Mouse (Mus musculus) embryonic fibroblast, embryonic 13.5 days (primary cell): ENCODE measurements around the gene Cyfip2. TPM values are rescaled to one million over a fixed set of nuclear protein-coding genes. Genes with fewer than 3 reads are reported as not detected.

ENCODE experiments used
- H3K27ac ChIP-seq: 2 replicates; pipeline ENCODE4 v1.5.1; 2012; ENCODE audit warnings: low read length, control low read depth, inconsistent platforms; ENCODE audit not compliant: insufficient read depth
- H3K4me1 ChIP-seq: 2 replicates; pipeline ENCODE4 v1.6.1; 2011; ENCODE audit warnings: low read length; ENCODE audit not compliant: control insufficient read depth, insufficient read depth
- H3K4me3 ChIP-seq: 2 replicates; pipeline ENCODE4 v1.5.1; 2011; ENCODE audit warnings: mild to moderate bottlenecking, control low read depth, low read length; ENCODE audit not compliant: insufficient read depth
- CTCF ChIP-seq: IDR thresholded peaks from 2 replicates; pipeline ENCODE4 v1.5.1; 2011; ENCODE audit warnings: mild to moderate bottlenecking, control low read depth, low read length, moderate library complexity, borderline replicate concordance; ENCODE audit not compliant: insufficient read depth
- POLR2A ChIP-seq: IDR thresholded peaks from 2 replicates; pipeline ENCODE4 v1.6.1; 2011; ENCODE audit warnings: low read depth, mild to moderate bottlenecking, control low read depth, low read length, moderate library complexity
- polyA plus RNA-seq: library from polyadenylated mRNA; stranded (reverse); fragments of >200 nt; gene quantifications from 2 replicates; pipeline ENCODE4 v1.2.4, GENCODE M21; 2011; ENCODE audit warnings: low read depth; ENCODE audit not compliant: missing spikeins, insufficient read length

The Cyfip2 gene
- polyA plus RNA-seq, 1 experiment, result 1.0 TPM

DNA sequence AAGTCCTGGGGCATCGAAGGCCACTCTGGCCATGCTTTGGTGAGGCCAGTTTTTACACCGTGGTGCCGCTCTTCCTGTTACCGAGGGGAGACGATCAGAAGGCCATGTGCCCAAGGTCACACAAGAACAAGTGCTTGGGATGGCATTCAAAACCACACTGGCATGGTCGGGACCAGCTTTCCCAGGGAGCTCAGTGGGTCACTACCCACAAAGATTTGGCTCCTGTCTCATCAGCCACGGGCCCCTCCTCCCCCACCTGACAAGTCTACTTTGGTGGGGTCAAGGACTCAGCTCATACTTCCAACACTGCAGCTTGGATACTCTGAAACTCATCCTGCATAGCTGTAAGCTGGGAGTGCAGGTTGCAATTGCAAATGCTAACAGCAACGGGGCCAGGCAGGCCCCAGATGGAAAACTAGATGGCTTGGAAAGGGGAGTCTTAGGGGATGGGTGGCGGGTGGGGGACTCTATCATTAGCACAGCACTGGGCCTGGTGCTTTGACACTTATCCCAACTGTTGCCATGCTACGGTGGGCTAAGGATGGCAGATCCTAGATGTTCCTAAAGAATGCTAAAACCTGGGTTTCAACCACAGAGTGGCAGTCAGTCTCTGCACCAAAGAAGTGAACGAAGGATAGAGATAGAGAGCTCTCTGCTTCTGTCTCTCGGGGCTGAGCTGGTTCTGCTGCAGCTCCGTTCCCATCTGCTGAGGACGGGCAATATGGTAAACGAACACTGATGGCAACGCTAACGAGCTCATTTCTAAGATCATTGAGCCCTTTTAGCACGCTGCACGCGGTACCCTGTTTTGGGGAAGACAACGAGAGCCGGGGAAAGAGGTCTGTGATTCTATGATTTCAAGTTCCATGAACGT, 67.7 kb downstream of the Cyfip2 start:
- no peak for TF ChIP-seq POLR2A
- H3K27ac ChIP-seq, result no peak overlapping the region
- no peak overlapping the region for H3K4me3 ChIP-seq
- peaks cover 2% of the 10 kb centered on the region for H3K4me1 ChIP-seq

- TF ChIP-seq POLR2A, result no peak
- TF ChIP-seq CTCF, result no peak
- no peak overlapping the region for H3K4me3 ChIP-seq
- H3K27ac ChIP-seq, result no peak overlapping the region
- H3K4me1 ChIP-seq, result peaks cover 2% of the 10 kb centered on the region
Measured at GRCm38 (mm10) chr11:46241985-46242384, 70.7 kb downstream of the Cyfip2 start.

GRCm38 (mm10) chr11:46241150-46241673, 71.4 kb downstream of the Cyfip2 start:
- H3K4me3 ChIP-seq, result no peak overlapping the region
- TF ChIP-seq POLR2A (no peak), CTCF (no peak)
- no peaks in the 10 kb centered on the region; the same call in 1 of the 2 replicates for H3K4me1 ChIP-seq
- no peak overlapping the region for H3K27ac ChIP-seq

GRCm38 (mm10) chr11:46236976-46237375, 75.7 kb downstream of the Cyfip2 start:
- Histone ChIP-seq H3K27ac (no peak overlapping the region), H3K4me3 (no peak overlapping the region), H3K4me1 (no peaks in the 10 kb centered on the region)
- TF ChIP-seq CTCF (no peak), POLR2A (no peak)

- TF ChIP-seq POLR2A (no peak), CTCF (no peak)
- Histone ChIP-seq H3K4me1 (no peaks in the 10 kb centered on the region), H3K4me3 (no peak within 1 kb of the TSS), H3K27ac (no peak within 1 kb of the TSS)
Measured at GRCm38 (mm10) chr11:46235334-46235733, 77.3 kb downstream of the Cyfip2 start, which contains the start of gene Fndc9. Fndc9 (plus strand) TSS chr11:46235531.

GRCm38 (mm10) chr11:46233966-46234365, 78.7 kb downstream of the Cyfip2 start:
- TF ChIP-seq CTCF, result no peak
- TF ChIP-seq POLR2A, result no peak
- no peaks in the 10 kb centered on the region for H3K4me1 ChIP-seq

GRCm38 (mm10) chr11:46232803-46233202, 79.9 kb downstream of the Cyfip2 start:
- Histone ChIP-seq H3K27ac (no peak overlapping the region), H3K4me3 (no peak overlapping the region), H3K4me1 (no peaks in the 10 kb centered on the region)
- TF ChIP-seq POLR2A, result no peak

More at GRCm38 (mm10) chr11:46233966-46234365, 78.7 kb downstream of the Cyfip2 start:
- Histone ChIP-seq H3K4me3 (no peak overlapping the region), H3K27ac (no peak overlapping the region)

GRCm38 (mm10) chr11:46230184-46230583, 82.5 kb downstream of the Cyfip2 start:
- H3K27ac ChIP-seq, result no peak overlapping the region
- H3K4me1 ChIP-seq, result peaks cover 4% of the 10 kb centered on the region; the same call in 1 of the 2 replicates
- TF ChIP-seq CTCF (no peak), POLR2A (no peak)
- H3K4me3 ChIP-seq, result no peak overlapping the region

GRCm38 (mm10) chr11:46225345-46225744, 87.3 kb downstream of the Cyfip2 start:
- no peak for TF ChIP-seq CTCF
- no peak for TF ChIP-seq POLR2A
- peaks cover 7% of the 10 kb centered on the region for H3K4me1 ChIP-seq
- H3K4me3 ChIP-seq, result no peak overlapping the region
- H3K27ac ChIP-seq, result peak overlapping the region; percentile 48; the same call in 1 of the 2 replicates

DNA sequence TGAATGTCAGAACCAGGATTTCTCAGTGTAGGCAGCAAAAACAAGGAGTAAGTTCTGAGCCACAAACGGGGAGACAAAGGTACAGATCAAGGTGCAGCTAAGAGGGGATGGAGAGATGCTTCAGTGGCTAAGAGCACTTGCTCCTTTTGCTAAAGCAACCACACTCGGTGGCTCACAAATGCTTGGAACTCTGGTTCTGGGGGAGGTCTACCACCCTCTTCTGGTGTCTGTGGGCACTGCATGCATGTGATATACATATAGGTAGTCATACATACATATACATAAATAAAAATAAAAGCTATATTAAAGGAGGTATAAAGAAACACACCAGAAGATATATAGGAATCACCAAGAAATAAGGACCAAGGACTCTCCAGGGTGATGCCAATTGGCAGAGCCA, 89.1 kb downstream of the Cyfip2 start:
- Histone ChIP-seq H3K4me3 (no peak overlapping the region), H3K27ac (no peak overlapping the region), H3K4me1 (peaks cover 7% of the 10 kb centered on the region)
- TF ChIP-seq CTCF (no peak), POLR2A (no peak)
